ENCODE assay signal across 8 mouse cellular contexts in genomic region chr3:60601686-60602085, GRCm38 (mm10).
DNase-seq lines count a peak whose midpoint lies in the region; ATAC-seq and TF ChIP-seq lines count a peak whose summit lies in the region.
"Had no signal": no experiment of that assay in that cellular context is flagged by ENCODE, and none has a peak within 500 bp of the region (broad histone marks: within the 10 kb centered on the region; RNA-seq: fewer than 3 reads in every experiment).

No protein-coding gene starts in this region.

- peak; percentile 95 for TF ChIP-seq CTCF in left cerebral cortex, adult 2 months (IDR thresholded peaks at IDR 0.05)

- peak; percentile 55 for ATAC-seq in inflammation-experienced regulatory T-cells, adult 6 months
- peak; percentile 73 for ATAC-seq in midbrain, embryonic 12.5 days (ENCODE audit: low FRiP score, low read depth)

- no peaks in the 10 kb centered on the region for H3K27me3 ChIP-seq in midbrain, embryonic 12.5 days
- H3K27me3 ChIP-seq: limb, embryonic 12.5 days had no signal

- no peak overlapping the region for H3K4me3 ChIP-seq in left cerebral cortex, adult 2 months
- H3K4me3 ChIP-seq in midbrain, embryonic 12.5 days: no peak overlapping the region
- H3K4me3 ChIP-seq: limb, embryonic 12.5 days had no signal

- no peaks in the 10 kb centered on the region for H3K9me3 ChIP-seq in midbrain, embryonic 12.5 days
- H3K9me3 ChIP-seq: limb, embryonic 12.5 days had no signal

- no peak overlapping the region for H3K9ac ChIP-seq in midbrain, embryonic 12.5 days (replicated peaks)
- H3K9ac ChIP-seq: limb, embryonic 12.5 days had no signal

- 0 out of 2 replicates have a peak, but pooled peaks cover 3% of the 10 kb centered on the region for H3K36me3 ChIP-seq in midbrain, embryonic 12.5 days

- no peaks in the 10 kb centered on the region for H3K4me1 ChIP-seq in midbrain, embryonic 12.5 days
- H3K4me1 ChIP-seq: limb, embryonic 12.5 days had no signal

- no peak overlapping the region for H3K27ac ChIP-seq in left cerebral cortex, adult 2 months
- H3K27ac ChIP-seq in midbrain, embryonic 12.5 days (replicated peaks): no peak overlapping the region
- H3K27ac ChIP-seq: limb, embryonic 12.5 days had no signal

- peak; percentile 64 for DNase-seq in ZHBTc4 (ENCODE audit: low read depth, low spot score)
- peak; percentile 72 for DNase-seq in cerebellum, adult 9-11 months
- DNase-seq in frontal cortex, postnatal 25 days (ENCODE audit: low spot score in 2 of 2): peak; percentile 70 to 75
- peak; percentile 64 to 81 for DNase-seq in left cerebral cortex, adult 2 months (ENCODE audit: extremely low spot score in 1 of 2, low spot score in 2 of 2)
- DNase-seq in spleen, adult 18-20 months: peak; percentile 39 to 77

- intact Hi-C loops in left cerebral cortex, adult 2 months (cut with DNase I): loop anchor here (10.0 kb wide), 1 partner anchor 727 kb away; no protein-coding TSS in a partner anchor

- WGBS in midbrain, embryonic 12.5 days: 27% methylated on average over 4 of the region's 4 CpGs

- H3K4me2 ChIP-seq in midbrain, embryonic 12.5 days (replicated peaks): no peak overlapping the region
- H3K4me2 ChIP-seq: limb, embryonic 12.5 days had no signal
